Mouse (Mus musculus) left cerebral cortex, adult 2 months (tissue): ENCODE measurements around the gene Ldhc. TPM values are rescaled to one million over a fixed set of nuclear protein-coding genes. Genes with fewer than 3 reads are reported as not detected.
"Not testable (repeated sequence)": the region's sequence is repeated elsewhere in the genome, so short reads cannot be mapped to it uniquely, and the experiment has no call there.

ENCODE experiments used
- DNase-seq, 2 experiments: peaks; one replicate each; pipeline ENCODE4 v3.0.0; 2021 to 2022; ENCODE audit warnings: low spot score in 2 of 2, mixed read lengths in 1 of 2; ENCODE audit errors: extremely low spot score in 1 of 2
- H3K27ac ChIP-seq: fragments of 200-600 bp; 2 replicates; pipeline ENCODE4 v1.8.1; 2022
- H3K4me3 ChIP-seq: fragments of 200-600 bp; 2 replicates; pipeline ENCODE4 v1.8.1; 2022
- CTCF ChIP-seq: fragments of 200-600 bp; IDR thresholded peaks from 2 replicates; pipeline ENCODE4 v1.8.1; 2022; ENCODE audit warnings: antibody characterized with exemption, mild to moderate bottlenecking, moderate library complexity
- intact Hi-C: fragments of 180-260 bp; cut with DNase I; formaldehyde crosslinking; loops from one replicate; pipeline ENCODE4 v1.15.1; 2025
- long read RNA-seq, 2 experiments: library from polyadenylated mRNA; stranded (forward); transcript quantifications; one replicate each; pipeline ENCODE4 v2.0.0; 2021; ENCODE audit warnings: borderline mapping rate in 2 of 2
- total RNA-seq, 2 experiments: library from RNA; stranded (reverse); gene quantifications; 2 replicates each; pipeline ENCODE4 v1.2.3; 2021

The Ldhc gene
- not detected for total RNA-seq
- long read RNA-seq, experiment 1 = 0 reads
- long read RNA-seq, experiment 2 = 0 reads

DNA sequence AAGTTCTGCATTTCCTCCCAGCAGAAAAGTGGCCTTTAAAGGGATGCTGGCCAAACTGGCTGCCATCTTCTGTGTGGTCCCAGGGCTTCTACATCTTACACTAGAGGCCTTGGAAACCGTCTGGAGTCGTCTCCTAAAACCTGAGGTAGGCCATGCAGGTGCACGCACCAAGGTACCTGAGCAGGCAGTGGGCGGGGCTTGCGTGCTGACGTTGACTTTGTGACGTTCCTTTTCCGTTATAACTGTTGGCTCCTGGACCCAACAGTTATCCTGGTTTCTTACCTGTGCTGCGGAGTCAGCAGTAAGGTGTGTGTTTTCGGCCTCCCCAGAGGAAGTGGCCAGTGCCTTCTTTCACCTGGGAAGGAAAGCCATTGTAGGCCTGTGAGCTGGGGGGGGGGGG lies at the start of gene Ldhc:
TSS of gene Ldhc (plus strand) at position 208 of the 400 bp plus-strand sequence.
- no peak for DNase-seq
- Histone ChIP-seq H3K27ac (no peak within 1 kb of the TSS), H3K4me3 (no peak within 1 kb of the TSS)
- no peak for TF ChIP-seq CTCF
- intact Hi-C loops = no loop called here

DNA sequence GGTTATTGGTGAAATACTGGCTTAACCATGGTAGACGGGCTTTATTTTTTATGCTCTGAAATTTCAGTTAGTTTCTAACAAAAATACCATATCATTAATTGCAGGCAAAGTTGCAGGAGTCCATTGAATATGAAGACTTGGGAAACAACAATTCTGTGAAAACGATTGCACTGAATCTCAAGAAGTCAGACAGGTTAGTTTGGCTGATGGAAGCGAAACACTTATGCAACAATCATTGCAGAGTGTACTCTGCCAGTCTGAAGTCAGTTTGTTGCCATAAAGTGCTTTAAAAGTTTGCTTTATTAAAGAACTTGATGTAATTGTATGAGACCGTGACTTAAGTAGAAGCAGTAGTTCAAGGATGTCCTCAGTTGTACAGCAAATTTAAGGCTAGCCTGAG lies 47.0 kb upstream of the Ldhc start:
- Histone ChIP-seq H3K27ac (no peak overlapping the region), H3K4me3 (no peak overlapping the region)
- no peak for TF ChIP-seq CTCF
- intact Hi-C loops = no loop called here
- no peak for DNase-seq

DNA sequence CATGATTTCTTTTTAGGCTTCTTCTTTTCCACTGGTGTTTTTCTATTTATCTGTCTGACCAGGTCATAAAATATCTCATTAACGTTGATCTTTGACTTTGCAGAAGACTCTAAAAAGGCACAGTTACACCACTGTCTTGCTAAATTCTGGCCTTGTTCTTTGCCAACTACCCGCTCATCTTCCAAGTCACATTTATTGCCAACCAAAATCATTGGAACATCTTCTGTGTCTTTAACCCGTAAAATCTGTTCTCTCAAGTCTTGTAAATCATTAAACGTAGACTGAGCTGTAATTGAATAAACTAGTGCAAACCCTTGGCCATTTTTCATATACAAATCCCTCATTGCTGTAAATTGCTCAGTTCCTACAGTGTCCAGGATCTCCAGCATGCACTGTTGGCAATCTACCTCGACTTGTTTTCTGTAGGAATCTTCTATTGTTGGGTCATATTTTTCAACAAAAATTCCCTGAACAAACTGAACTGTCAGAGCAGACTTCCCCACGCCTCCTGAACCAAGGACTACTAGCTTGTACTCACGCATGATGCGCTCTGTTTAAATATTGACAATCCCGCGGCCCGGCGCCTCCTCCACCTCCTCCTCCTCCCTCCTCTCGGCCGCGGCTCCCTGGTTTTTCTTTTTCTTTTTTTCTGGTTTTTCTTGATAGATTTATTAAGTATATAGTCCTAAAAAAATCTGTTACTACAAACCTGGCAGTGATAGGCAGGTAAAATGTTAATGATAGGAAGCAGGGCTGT lies 39.9 kb upstream of the Ldhc start:
- H3K4me3 ChIP-seq, intact Hi-C loops, H3K27ac ChIP-seq: not testable (repeated sequence)

DNA sequence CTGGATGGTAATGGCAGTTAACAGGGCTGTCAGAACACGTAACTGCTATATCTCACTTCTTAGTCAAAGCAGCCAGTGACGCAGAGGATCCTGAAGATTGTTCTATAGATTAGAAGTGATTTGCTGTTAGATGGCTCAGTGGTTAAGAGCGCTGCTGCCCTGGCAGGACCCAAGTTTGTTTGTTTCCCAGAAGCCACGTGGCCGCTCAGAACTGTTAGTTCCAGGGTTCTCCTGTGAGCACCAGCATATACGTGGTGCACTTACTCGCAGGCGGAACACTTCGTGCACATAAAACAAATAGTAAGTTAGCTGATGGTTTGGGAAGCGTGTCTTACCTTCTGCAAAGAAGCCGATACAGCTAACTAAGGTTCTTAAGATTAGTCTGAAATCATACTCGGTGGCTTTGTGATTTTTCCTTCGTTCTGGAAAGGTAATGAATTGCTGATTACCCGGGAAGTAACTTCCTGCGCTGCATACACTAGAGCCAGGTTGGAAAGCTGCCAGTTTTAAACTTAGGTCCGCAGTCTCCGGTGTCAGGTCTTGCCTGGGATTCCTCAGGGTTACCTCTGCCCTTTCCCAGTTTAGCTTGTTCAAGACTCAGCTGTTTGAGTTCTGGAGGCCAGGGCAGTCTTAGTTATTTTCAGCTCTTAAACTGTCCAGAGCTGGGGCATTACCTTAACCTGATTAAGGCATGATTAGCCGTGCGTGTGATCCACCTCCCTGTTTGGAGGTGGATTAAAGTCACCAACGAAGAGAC lies 33.8 kb upstream of the Ldhc start:
- no peak for TF ChIP-seq CTCF
- intact Hi-C loops = no loop called here
- Histone ChIP-seq H3K27ac (no peak overlapping the region), H3K4me3 (no peak overlapping the region)
- DNase-seq = no peak

More for the DNA sequence above, 39.9 kb upstream of the Ldhc start:
- DNase-seq = not testable (repeated sequence)

DNA sequence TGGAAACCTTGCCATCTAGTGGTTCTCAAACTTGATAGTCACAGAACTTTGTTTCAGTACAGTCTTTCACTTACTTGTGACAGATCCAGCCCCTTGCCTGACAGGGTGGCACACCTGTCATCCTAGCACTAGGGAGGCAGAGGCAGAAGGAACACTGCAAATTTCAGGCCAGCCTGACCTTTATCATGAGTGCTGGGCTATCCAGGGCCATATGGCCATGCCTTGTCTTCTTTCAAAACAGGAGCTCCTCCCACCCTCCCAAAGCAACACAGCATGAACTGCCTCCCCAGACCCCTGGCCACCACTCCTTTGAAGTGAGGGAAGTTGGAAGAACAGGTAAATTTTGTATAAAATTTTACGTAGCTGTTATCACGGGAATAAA lies 33.2 kb upstream of the Ldhc start:
- H3K4me3 ChIP-seq = no peak overlapping the region
- intact Hi-C loops = no loop called here
- TF ChIP-seq CTCF = no peak
- no peak for DNase-seq
- no peak overlapping the region for H3K27ac ChIP-seq

DNA sequence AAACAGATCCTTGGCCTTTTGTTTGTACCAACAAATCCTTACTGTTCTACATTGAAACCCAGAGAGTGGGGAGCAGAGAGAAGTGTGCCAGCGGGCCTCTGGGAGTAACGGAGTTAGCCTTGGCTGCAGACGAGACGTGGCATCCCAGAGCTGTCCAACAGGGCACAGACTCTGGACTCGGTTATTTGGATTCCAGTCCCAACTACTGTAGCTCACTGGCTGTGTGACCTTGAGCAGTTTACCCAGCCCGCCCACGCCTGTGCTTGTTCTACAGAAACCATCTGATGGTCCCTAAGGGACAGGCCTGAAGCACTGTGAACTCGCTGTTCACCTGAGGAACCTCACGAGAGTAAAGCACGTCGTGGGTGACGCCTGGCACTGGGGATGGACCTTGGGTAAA lies 31.1 kb upstream of the Ldhc start:
- Histone ChIP-seq H3K4me3 (no peak overlapping the region), H3K27ac (no peak overlapping the region)
- TF ChIP-seq CTCF = no peak
- intact Hi-C loops = no loop called here
- DNase-seq = no peak

DNA sequence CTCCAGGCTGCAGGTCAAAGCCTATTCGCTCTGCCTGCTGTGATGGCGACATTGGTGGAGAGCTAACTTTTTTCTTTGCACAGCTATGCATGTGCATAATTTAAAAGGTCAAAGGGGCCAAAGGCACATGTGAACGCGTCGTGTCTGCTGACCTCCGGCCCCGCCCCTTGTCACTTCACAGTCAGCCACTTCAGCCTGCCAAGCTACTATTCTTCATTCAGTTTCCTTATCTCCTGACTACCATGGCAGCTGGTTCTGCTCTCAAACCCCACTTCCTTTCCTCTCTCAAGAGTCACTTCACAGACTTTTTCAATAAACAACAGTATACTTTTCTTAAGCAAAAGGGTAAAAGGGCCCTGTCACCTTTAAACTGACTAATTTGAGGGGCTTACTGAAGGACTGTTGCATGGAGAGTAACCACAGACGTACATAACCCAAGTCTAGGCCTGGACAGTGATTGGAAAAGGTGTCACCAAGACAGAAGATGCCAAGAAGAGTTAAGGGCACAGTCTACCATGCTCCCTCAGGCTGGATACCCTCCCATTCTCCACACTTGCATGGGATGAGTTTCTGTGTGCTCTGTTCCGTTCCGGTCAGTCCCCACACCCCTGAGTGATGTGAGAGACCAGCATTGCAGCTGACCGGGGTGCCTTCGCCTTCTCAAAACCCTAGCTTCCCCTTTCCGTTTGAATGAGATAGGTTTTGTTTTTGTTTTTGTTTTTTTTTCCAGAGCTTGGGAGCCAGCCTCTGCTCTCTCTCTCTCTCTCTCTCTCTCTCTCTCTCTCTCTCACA lies 30.0 kb upstream of the Ldhc start:
- intact Hi-C loops = no loop called here
- no peak for TF ChIP-seq CTCF

DNA sequence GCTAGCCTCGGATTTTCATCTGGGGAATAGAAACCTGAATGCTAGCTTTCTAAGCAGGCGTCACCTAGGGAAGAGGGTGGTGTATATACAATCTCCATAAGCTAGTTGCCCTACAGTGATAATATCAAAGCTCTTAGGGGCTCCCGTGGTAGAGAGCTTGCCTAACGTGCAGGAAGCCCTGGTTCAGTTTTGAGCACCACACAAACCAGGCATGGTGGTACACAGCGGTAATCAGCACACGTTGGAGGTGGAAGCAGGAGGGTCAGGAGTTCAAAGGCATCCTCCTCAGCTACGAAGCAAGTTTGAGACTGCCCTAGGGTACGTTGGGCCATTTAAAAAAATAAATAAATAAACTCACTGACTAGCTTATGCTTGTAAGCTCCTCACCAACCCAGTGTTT lies 29.3 kb upstream of the Ldhc start:
- intact Hi-C loops = no loop called here
- H3K4me3 ChIP-seq = no peak overlapping the region
- no peak overlapping the region for H3K27ac ChIP-seq
- DNase-seq = no peak
- TF ChIP-seq CTCF = no peak

More for the DNA sequence above, 30.0 kb upstream of the Ldhc start:
- no peak for DNase-seq
- Histone ChIP-seq H3K27ac (no peak overlapping the region), H3K4me3 (no peak overlapping the region)

DNA sequence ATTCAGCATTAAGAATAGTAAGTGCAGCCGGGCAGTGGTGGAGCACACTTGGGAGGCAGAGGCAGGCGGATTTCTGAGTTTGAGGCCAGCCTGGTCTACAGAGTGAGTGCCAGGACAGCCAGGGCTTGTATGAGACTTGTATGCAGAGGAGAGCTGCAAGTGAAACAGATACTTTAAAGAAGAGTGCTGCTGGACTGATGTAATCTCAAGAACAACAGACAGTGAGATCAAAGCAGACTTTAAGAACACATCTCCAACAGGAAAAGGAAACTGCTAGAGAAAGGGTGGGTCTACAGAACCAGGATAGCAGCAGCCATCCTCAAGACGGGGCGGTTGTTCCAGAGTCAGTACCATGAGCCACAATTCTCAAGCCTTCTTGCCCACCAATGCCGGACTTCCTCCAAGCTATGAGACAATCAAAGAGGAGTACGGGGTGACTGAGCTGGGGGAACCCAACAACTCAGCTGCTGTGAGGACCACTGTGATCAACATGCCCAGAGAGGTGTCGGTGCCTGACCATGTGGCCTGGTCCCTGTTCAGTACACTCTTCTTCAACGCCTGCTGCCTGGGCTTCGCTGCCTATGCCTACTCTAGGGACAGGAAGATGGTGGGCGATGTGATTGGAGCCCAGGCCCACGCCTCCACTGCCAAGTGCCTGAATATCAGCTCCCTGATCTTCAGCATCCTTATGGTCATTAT lies 28.7 kb upstream of the Ldhc start:
- intact Hi-C loops, H3K4me3 ChIP-seq: not testable (repeated sequence)

DNA sequence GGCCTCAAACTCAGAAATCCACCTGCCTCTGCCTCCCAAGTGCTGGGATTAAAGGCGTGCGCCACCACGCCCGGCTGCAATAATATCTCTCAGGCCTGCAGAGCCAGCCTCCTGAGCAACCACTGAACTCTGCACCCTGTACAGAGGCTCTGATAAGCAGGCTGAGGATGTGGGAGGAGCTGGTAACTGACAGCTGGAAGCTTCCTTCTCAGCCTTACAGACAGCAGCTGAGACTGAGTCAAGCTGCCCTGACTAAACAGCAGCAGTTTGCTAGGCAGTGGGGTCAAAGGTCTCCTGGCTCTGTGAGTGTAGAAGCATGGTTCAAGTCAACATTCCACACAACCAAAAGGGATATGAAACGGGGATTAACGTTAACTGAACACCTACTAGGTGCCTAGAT lies 27.7 kb upstream of the Ldhc start:
- TF ChIP-seq CTCF = no peak
- Histone ChIP-seq H3K27ac (no peak overlapping the region), H3K4me3 (no peak overlapping the region)
- no peak for DNase-seq
- intact Hi-C loops = no loop called here

More for the DNA sequence above, 28.7 kb upstream of the Ldhc start:
- DNase-seq, H3K27ac ChIP-seq: not testable (repeated sequence)

DNA sequence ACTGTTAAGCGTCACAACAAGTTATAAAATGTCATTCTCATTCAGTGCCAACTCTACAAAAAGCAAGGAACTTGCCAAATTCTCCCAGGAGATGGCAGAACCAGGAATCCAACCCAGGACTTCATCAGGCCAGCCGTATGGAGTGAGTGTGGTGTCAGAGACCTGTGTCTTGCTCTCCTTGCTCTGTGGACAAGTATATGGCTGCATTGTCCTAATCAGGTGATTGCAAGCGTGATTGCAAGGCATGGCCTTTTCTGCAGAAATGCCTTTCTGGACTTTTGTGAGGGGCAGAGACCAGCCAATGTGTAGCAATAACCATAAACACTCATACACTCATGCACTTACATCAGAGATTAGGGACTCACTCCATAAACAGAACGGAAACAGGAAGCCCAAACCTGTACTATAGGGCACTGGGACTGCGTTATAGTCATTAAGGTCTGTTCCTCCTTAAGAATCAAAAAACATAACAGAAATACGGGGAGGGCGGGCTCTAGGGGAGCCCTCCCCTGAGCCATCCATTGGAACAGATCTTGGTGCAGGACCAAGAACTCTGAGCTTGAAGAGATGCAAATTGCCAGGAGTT lies 27.2 kb upstream of the Ldhc start:
- intact Hi-C loops = no loop called here
- Histone ChIP-seq H3K27ac (no peak overlapping the region), H3K4me3 (no peak overlapping the region)
- DNase-seq = no peak
- TF ChIP-seq CTCF = no peak
